Mouse (Mus musculus) T-helper 1 cell (primary cell): ENCODE measurements around the gene Cnksr3.

Source experiments
- in situ Hi-C: fragments of 300-600 bp; cut with MboI, MseI; formaldehyde crosslinking; loops from one replicate; pipeline ENCODE4 v1.15.1; 2025; ENCODE audit warnings: high pct_unique_total_duplicates

Cnksr3 gene

DNA sequence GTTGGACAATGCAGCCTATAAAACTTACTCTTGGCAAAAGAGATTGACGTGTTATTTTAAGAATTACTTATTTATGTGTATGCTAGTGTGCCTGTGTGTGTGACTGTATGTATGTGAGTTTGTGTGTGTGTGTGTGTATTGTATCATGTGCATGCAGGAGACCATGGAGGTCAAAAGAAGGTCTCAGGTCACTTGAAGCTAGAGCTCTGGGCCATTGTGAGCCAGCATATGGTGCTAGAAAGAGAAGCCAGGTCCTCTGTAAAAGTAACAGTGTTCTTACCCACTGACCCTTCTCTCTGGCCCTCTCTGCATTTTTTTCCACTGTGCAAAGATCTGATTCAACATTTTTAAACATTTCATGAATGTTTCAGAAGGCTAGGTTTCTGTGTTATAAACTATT is 134.1 kb downstream of the Cnksr3 start:
- in situ Hi-C loops: loop anchor here (5.0 to 10.0 kb wide), 2 partner anchors 186 to 1043 kb away; no protein-coding TSS in a partner anchor

GRCm38 (mm10) chr10:7077389-7077808 is 134.6 kb downstream of the Cnksr3 start:
- in situ Hi-C loops: loop anchor here (5.0 to 10.0 kb wide), 2 partner anchors 185 to 1043 kb away; no protein-coding TSS in a partner anchor

- in situ Hi-C loops: loop anchor here (5.0 to 10.0 kb wide), 2 partner anchors 184 to 1042 kb away; no protein-coding TSS in a partner anchor
Measured at GRCm38 (mm10) chr10:7076662-7077211, 135.3 kb downstream of the Cnksr3 start.

DNA sequence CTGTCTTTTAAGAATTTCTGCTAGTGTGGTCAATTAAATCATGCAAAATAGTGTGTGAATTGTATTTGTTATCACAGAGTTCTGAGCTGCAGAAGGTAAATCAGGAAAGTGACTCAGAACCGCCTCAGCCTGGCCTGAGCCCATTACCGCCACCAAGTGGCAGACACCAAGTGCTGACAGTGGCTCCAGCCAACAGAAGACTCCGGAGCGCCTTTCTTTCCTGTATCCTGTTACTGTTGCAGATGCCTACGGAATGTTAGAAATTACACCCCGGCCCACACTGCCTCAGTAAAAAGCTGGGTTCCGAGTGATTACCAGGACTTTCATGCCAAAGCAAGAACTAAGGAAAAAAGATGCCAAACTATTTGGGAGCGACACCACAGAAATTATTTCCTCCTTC is 135.8 kb downstream of the Cnksr3 start:
- in situ Hi-C loops: loop anchor here (5.0 to 10.0 kb wide), 2 partner anchors 184 to 1041 kb away; no protein-coding TSS in a partner anchor

DNA sequence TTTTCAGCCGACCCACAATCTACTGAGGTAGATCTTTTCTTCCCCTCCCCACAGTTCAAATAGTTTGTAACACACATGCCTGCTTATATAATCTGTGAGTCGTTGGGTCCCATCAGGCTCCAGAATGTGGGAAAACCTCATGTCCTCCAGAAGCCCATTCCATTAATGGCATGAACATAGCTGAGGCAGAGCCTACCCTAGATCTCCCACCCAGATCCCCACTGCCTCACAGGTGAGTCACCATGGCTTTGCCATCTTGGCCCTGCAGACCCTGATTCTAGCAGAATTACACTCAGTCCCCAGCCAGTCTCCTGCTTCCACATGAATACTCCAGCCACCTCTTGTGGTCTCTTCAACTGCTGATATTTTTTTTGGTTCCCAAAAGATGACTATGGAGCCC is 136.4 kb downstream of the Cnksr3 start:
- in situ Hi-C loops: loop anchor here (5.0 to 10.0 kb wide), 2 partner anchors 183 to 1041 kb away; no protein-coding TSS in a partner anchor

DNA sequence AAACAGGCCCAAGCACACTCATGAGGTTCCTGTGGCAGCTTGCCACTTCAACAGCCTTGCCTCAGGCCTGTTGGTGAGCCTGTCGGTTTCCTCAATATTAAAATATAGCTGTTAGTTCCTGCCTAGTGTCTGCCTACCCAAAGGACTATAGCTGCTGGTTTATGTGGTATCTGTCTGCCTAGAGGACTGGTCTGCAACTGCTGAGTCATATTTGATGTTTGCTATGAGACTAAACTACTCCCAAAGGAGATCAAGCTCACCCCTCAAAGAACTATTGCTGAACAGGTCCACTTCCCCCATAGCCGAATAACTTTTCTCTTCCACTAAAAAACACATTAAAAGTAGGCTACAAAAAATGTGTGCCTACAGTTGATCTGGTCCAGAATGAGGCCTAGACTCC is 137.8 kb downstream of the Cnksr3 start:
- in situ Hi-C loops: loop anchor here (10.0 kb wide), 1 partner anchor 1039 kb away; no protein-coding TSS in a partner anchor

GRCm38 (mm10) chr10:7070924-7071323 is 141.1 kb downstream of the Cnksr3 start:
- in situ Hi-C loops: loop anchor here (10.0 kb wide), 1 partner anchor 1036 kb away; no protein-coding TSS in a partner anchor

GRCm38 (mm10) chr10:7070100-7070835 is 141.8 kb downstream of the Cnksr3 start:
- in situ Hi-C loops: loop anchor here (10.0 kb wide), 1 partner anchor 1035 kb away; no protein-coding TSS in a partner anchor

DNA sequence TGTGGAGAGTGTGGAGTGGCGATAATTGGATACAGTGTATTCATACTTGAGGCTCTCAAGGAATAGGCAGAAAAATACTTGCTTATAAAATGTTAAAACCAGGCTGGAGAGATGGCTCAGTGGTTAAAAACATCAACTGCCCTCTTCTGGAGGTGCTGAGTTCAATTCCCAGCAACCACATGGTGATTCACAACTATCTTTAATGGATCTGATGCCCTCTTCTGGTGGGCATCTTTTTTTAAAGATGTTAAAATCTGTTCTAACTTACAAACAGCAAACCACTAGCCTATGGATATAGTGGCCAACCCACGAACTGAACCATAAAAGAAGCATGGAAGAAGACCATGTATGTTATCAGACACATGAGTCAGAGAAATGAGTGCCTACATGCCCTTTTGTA is 142.9 kb downstream of the Cnksr3 start:
- in situ Hi-C loops: no loop called here
